Mouse (Mus musculus): ENCODE measurements around the gene Ctnnbl1.

Gene Ctnnbl1

GRCm38 (mm10) chr2:157736854-157737850 is at the start of gene Ctnnbl1:
Gene Ctnnbl1 (plus strand): TSS chr2:157737401.
- in situ Hi-C loops (cut with MseI, MboI) = no loop called here

GRCm38 (mm10) chr2:157687506-157687905 is 49.7 kb upstream of the Ctnnbl1 start:
- in situ Hi-C loops (cut with MseI, MboI) = no loop called here

GRCm38 (mm10) chr2:157691266-157692105 is 45.7 kb upstream of the Ctnnbl1 start:
- in situ Hi-C loops (cut with MseI, MboI) = no loop called here

- in situ Hi-C loops (cut with MseI, MboI) = no loop called here
These were observed 44.8 kb upstream of the Ctnnbl1 start for GRCm38 (mm10) chr2:157692365-157692932.

GRCm38 (mm10) chr2:157693576-157693975 is 43.6 kb upstream of the Ctnnbl1 start:
- in situ Hi-C loops (cut with MseI, MboI) = no loop called here

DNA sequence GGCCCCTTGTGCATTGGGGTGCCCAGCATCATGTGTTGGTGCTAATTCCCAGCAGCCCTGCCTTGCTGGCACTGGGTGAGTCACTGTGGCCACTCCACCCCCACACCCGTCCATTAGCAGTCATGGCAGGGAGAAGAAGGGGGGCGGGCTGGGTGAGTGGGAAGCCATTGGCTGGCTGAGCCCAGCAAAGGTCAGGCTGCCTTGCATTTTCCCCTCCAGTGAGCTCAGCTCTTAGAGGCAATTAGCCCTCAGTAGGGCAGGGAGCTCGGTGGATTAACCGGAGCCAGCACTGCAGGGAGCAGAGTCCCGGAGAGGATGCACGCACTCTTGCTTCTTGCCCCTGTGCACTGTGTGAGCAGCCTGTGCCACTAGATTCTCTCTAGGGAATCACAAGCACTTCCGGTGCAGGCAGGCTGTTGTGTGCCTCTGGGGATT is 40.9 kb upstream of the Ctnnbl1 start:
- in situ Hi-C loops (cut with MseI, MboI) = no loop called here

DNA sequence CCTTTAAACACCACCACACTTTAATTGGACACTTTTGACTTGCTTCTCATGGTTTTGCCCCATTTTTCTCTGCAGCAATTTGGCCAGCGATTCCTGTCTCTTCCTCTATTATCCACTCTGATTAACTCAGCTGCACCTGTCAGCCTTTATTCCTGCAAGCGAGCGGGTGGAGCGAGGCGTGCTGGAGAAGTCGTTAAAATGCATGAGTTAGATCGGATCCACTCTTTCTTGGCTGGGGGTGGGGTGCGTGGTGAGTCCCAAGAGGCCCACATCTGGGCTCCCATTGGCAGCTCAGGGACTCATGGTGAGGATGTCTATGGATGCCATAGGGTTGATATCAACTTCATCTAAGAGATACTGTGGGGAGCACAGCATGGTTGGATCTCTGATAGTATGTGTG is 34.0 kb upstream of the Ctnnbl1 start:
- in situ Hi-C loops (cut with MseI, MboI) = no loop called here

GRCm38 (mm10) chr2:157704991-157705776 is 32.0 kb upstream of the Ctnnbl1 start:
- in situ Hi-C loops (cut with MseI, MboI) = no loop called here

DNA sequence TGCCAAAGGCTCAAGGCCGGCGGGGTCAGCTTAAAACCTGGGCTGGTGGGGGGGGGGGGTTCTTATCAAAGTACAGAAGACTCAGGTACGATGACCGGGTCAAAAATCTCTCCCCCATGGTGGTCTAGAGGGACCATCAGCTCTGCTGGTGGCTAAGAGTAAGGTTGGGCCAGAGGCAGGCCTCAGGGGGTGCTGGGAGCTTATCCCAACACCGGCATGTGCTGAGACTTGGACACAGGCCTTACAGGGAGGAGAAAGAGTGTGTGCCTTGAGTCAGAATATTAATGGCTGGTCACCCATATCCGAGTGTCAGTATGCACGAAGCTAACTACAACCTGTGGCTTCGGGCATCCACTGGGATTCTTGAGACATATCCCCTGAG is 31.4 kb upstream of the Ctnnbl1 start:
- in situ Hi-C loops (cut with MseI, MboI) = no loop called here

GRCm38 (mm10) chr2:157707191-157707923 is 29.8 kb upstream of the Ctnnbl1 start:
- in situ Hi-C loops (cut with MseI, MboI) = no loop called here

- in situ Hi-C loops (cut with MseI, MboI) = no loop called here
These were observed 24.5 kb upstream of the Ctnnbl1 start for GRCm38 (mm10) chr2:157712677-157713076.

DNA sequence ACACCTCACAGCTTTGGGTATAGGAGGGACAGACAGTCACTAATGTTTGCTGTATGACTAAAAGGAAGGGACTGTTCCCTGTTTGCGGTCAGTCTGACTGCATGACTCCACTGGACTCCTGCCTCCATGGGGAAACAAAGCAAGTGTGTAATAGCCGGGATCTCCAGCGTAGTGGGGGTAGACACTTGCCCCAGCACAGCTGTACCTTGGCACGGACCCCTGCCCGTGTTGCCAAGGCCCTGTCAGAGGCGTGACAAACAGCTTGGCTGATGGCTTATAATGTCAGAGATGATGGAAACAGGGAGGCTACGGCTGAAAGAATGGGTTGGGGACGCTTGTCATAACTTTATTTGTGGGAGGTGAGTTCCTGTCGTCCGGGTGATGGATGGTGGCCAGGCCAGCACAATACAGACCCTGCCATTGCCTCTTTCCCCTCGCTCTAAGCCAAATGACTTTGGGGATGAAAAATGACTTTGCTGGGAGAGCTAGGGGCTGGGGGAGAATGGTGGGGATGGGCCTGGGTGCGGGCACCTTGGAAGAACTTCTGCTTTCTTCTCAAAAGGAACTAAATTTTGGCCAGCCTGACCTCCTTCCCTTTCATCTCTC is 21.5 kb upstream of the Ctnnbl1 start:
- in situ Hi-C loops (cut with MseI, MboI) = no loop called here

DNA sequence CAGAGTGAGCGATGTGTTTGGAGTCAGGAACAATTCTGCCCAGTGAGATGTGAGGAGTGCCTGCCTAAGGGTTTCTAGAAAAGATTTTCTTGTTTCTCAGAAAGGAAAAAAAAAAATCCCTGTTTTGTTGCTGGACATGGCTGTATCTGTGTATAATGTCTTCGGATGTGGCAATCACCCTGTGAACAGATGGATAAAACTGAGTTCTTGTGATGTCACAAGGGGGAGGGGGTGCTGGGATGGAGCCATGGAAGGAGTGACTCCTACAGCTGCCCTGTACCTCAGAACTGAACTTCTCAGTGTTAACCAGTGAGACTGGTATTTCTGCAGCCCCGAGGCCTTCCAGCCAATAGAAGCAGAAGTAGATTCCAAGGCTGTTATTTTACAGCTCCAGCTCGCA is 18.8 kb upstream of the Ctnnbl1 start:
- in situ Hi-C loops (cut with MseI, MboI) = no loop called here

DNA sequence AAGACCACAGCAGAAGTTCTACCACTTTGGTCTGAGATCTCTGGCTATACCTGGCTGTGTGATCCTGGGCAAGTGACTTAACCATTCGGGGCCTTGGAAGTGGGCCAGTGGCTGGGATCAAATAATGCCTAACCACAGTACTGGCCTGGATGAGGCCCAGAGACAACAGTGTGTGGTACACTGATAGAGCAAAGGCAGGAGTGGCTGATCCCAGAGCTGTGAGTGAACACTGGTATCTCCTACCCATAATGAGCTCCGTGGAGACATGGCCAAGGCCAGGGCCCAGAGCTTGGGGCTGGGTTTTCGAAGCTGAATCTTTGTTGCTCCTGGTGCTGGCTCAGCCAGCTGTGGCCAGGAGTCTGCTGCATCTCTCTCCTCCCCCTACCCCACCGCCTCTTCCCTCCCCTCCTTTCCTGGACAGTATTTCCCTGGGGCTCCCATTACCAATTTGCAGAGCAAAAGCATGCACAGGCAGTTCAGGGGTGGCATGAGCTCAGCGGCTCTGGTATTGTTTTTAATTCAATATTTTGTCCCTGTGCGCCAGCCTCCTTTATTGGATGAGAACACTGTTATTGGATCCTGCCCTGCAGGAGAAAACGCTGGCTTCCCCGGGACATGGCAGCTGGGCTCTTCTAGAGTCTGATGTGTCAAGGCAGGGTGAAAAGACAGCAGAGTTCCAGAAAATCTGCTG is 13.2 kb upstream of the Ctnnbl1 start:
- in situ Hi-C loops (cut with MseI, MboI) = no loop called here

DNA sequence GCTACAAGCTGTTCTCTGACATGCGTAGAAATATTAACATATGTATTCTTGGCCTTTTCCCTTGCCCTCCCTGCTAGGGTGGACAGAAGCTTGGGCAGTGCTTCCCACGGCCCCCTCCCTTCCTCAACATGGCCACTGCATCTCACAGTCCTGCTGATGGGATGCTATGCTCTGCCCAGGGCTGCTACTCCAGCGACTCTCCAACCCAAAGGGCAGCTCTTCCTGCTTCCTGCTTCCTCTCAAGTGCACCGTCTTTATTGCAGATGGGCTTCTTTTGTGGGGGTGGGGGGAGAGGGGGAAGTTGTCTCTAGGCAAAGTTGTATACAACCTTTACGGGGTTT is 12.7 kb upstream of the Ctnnbl1 start:
- in situ Hi-C loops (cut with MseI, MboI) = no loop called here

DNA sequence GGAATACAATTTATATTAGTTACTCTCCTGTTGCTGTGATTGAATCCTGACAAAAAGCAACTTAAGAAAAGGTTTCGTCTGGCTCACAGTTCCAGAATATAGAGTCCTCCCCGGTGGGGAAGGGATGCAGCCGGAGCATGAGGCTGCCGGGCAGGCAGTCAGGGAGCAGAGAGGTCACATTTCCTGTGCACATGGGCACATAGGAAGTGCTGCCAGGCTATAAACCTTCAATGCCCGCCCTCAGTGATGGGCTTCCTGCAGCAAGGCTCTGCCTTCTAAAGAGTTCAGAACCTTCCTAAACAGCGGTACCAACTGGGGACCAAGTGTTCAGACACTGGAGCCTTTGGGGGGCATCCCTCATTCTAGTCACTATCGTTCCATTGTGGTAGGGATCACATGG is 7.4 kb downstream of the Ctnnbl1 start:
- in situ Hi-C loops (cut with MseI, MboI) = no loop called here

DNA sequence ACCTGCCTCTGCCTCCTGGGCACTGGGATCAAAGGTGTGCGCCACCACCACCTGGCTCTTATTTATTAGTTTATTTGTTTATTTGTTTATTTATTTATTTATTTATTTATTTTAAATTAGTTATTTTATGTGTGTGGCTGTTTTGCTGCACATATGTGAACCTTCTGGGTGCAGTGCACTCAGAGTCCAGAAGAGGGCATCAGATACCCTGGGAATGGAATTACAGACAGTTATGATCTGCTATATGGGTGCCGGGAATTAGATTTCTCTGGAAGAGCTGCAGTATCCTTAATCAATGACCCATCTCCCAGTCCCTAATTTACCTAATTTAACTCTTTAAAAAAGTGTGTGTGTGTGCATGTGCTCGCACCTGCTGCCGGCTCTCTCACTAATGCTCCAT is 8.5 kb downstream of the Ctnnbl1 start:
- in situ Hi-C loops (cut with MseI, MboI) = no loop called here

- in situ Hi-C loops (cut with MseI, MboI) = no loop called here
These were observed 9.4 kb downstream of the Ctnnbl1 start for GRCm38 (mm10) chr2:157746558-157746957.

DNA sequence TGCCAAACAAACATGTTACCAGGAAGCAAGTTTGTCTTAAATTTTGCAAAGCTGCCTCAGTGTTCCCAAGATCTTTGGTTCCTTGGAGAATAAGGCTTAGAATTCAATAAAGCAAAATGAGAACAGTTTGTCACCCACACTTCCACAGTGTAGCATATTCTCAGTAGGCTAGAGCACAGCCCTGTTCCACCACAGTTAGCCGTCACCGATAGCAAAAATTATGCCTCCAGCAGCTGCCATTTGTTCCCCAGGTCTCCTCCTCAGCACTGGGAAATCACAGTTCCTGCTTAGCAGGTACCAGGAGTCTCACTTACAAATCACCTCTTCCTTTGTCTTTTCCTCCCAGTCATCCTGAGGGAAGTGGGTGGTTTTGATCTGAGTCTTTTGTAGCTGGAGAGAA is 10.8 kb downstream of the Ctnnbl1 start:
- in situ Hi-C loops (cut with MseI, MboI) = no loop called here

DNA sequence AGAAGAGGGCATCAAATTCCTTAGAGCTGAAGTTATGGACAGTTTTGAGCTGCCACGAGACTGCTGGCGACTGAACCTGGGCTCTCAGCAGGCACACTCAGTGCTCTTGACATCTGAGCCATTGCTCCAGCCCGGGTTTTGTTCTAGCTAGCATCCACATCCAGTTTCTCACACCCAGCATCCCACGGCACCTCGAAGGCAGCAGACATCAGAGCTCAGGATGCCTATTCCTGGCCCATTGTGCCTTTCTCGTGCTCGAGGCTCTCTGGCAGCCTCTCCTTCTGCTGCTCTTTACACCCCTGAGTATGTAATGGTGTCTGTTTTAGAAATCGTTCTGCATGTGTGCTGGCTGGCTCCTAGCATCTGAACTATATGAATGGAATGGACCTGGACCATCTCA is 13.3 kb downstream of the Ctnnbl1 start:
- in situ Hi-C loops (cut with MseI, MboI) = no loop called here

Data from mouse trophoblast stem cell (cell line).